Mouse (Mus musculus) stomach, embryonic 14.5 days (tissue): ENCODE measurements around the gene Dstn. TPM values are rescaled to one million over a fixed set of nuclear protein-coding genes. Genes with fewer than 3 reads are reported as not detected.

Experiments
- ATAC-seq: fragments of 200-750 bp; cut with Nextera tagmentation; 2 replicates; pipeline ENCODE4 v1.8.0; 2017; ENCODE audit warnings: low read depth, moderate TSS enrichment; ENCODE audit not compliant: insufficient number of reproducible peaks, insufficient read depth, low FRiP score
- H3K27ac ChIP-seq: fragments of 300-500 bp; sonication (generic); 2 replicates; pipeline ENCODE4 v1.5.1; 2014; ENCODE audit warnings: mild to moderate bottlenecking, low read length, moderate library complexity, mixed read lengths
- H3K27me3 ChIP-seq: fragments of 300-500 bp; sonication (generic); 2 replicates; pipeline ENCODE4 v1.6.1; 2014; ENCODE audit warnings: low read length, control low read depth, mixed read lengths; ENCODE audit not compliant: control insufficient read depth, insufficient read depth
- H3K36me3 ChIP-seq: fragments of 300-500 bp; sonication (generic); 2 replicates; pipeline ENCODE4 v1.6.1; 2014; ENCODE audit warnings: mild to moderate bottlenecking, control low read depth, low read length, moderate library complexity, mixed read lengths; ENCODE audit not compliant: control insufficient read depth, insufficient read depth
- H3K4me1 ChIP-seq: fragments of 300-500 bp; sonication (generic); 2 replicates; pipeline ENCODE4 v1.6.1; 2014; ENCODE audit warnings: low read length, control low read depth, mixed read lengths; ENCODE audit not compliant: control insufficient read depth, insufficient read depth
- H3K4me2 ChIP-seq: fragments of 300-500 bp; sonication (generic); replicated peaks from 2 replicates; pipeline ENCODE4 v1.6.1; 2014; ENCODE audit warnings: low read depth, low read length, control low read depth
- H3K4me3 ChIP-seq: fragments of 300-500 bp; sonication (generic); 2 replicates; pipeline ENCODE4 v1.5.1; 2014; ENCODE audit warnings: low read depth, low read length, control low read depth
- H3K9ac ChIP-seq: fragments of 300-500 bp; sonication (generic); replicated peaks from 2 replicates; pipeline ENCODE4 v1.6.1; 2014; ENCODE audit warnings: low read depth, mild to moderate bottlenecking, control low read depth, low read length, moderate library complexity, mixed read lengths
- H3K9me3 ChIP-seq: fragments of 300-500 bp; sonication (generic); 2 replicates; pipeline ENCODE4 v1.6.1; 2016; ENCODE audit warnings: low read depth, low read length, control low read depth; ENCODE audit not compliant: control insufficient read depth
- WGBS: fragments of 180-500 bp; shearing (Covaris S2); extraction: QIAGEN DNeasy Blood & Tissue Kit; methylation state at CpG from one replicate; pipeline ENCODE4 v1.1.7; 2014; 5-methylcytosine and 5-hydroxymethylcytosine counted together
- polyA plus RNA-seq: library from polyadenylated mRNA; unstranded; fragments of >200 nt; fragmentation: Nextera tagmentation; extraction: Ambion mirVana; gene quantifications from 2 replicates; pipeline ENCODE4 v1.2.1, GENCODE M21; 2014

Dstn gene
- polyA plus RNA-seq, 1 experiment from 2014 or later = 841 TPM

DNA sequence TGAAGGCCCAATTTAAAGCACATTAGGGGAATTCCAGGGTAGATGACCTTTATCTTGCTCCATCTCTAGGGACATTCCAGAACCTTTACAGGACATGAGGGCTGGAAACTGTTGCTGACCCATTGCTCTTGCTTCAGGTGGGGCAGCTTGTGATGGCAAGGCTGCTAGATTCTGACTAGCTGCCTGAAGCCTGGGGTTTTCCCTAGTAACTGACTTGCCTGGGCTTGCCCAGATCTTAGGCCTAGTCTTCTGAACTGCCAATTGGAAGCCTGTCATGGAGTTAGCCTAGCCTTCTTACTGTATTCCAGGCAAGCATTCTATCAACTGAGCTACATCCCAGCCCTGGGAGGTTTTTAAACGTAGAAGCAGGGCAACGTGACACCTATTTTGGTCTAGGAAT lies 5.9 kb upstream of the Dstn start:
- ATAC-seq = no peak
- WGBS = 76% methylated on average over 2 of the region's 2 CpGs

GRCm38 (mm10) chr2:143912199-143912598 lies 2.9 kb upstream of the Dstn start:
- Histone ChIP-seq H3K27ac (no peak overlapping the region), H3K4me3 (no peak overlapping the region), H3K36me3 (no peaks in the 10 kb centered on the region), H3K9me3 (no peaks in the 10 kb centered on the region), H3K27me3 (no peaks in the 10 kb centered on the region), H3K9ac (no peak overlapping the region), H3K4me2 (no peak overlapping the region), H3K4me1 (peaks cover 7% of the 10 kb centered on the region; the same call in 1 of the 2 replicates)
- 90% methylated on average over 2 of the region's 2 CpGs for WGBS
- ATAC-seq = no peak

More for the DNA sequence above, 5.9 kb upstream of the Dstn start:
- Histone ChIP-seq H3K36me3 (no peaks in the 10 kb centered on the region), H3K9me3 (no peaks in the 10 kb centered on the region), H3K27ac (no peak overlapping the region), H3K27me3 (no peaks in the 10 kb centered on the region), H3K4me1 (no peaks in the 10 kb centered on the region), H3K4me2 (no peak overlapping the region), H3K9ac (no peak overlapping the region), H3K4me3 (no peak overlapping the region)

- Histone ChIP-seq H3K4me2 (peak overlapping the region; percentile 64), H3K27me3 (no peaks in the 10 kb centered on the region), H3K9ac (peak overlapping the region; percentile 80), H3K4me1 (peaks cover 20% of the 10 kb centered on the region), H3K27ac (peak overlapping the region; percentile 99), H3K9me3 (no peaks in the 10 kb centered on the region), H3K4me3 (peak overlapping the region; percentile 85), H3K36me3 (no peaks in the 10 kb centered on the region)
- ATAC-seq = no peak
- WGBS = 5% methylated on average over 10 of the region's 10 CpGs
Measured at GRCm38 (mm10) chr2:143914221-143914620, 899 bp upstream of the Dstn start.

- ATAC-seq = peak; percentile 10; the same call in 1 of the 2 replicates
- 0% methylated on average over 32 of the region's 32 CpGs for WGBS
Measured at GRCm38 (mm10) chr2:143915600-143916135, 548 bp downstream of the Dstn start.

DNA sequence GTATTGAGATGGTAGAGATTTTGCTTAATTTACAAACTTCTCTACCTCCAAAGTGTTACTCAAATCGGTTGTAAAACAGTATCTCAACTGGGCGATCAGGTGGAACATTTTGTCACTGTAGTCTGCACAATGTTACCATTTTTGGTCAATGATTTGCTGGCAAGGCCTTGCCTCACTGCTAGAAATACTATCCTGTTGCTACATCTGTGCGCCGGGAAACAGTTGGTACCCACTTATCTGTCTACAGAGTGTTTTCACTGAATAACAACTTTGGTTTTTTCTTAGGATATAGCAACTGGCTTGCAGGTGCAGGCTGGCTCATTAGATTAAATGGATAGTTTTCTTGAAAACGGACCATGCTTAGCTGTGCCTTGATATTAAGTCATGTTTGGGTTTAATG lies 1.1 kb downstream of the Dstn start:
- peak overlapping the region; percentile 85 for H3K4me3 ChIP-seq
- no peaks in the 10 kb centered on the region for H3K9me3 ChIP-seq
- WGBS = under 1% methylated on average over 5 of the region's 5 CpGs
- ATAC-seq = no peak
- H3K4me1 ChIP-seq = peaks cover 24% of the 10 kb centered on the region
- peak overlapping the region; percentile 80 for H3K9ac ChIP-seq
- H3K4me2 ChIP-seq = peak overlapping the region; percentile 66
- peak overlapping the region; percentile 99 for H3K27ac ChIP-seq
- H3K36me3 ChIP-seq = no peaks in the 10 kb centered on the region
- no peaks in the 10 kb centered on the region for H3K27me3 ChIP-seq

More at GRCm38 (mm10) chr2:143915600-143916135, 548 bp downstream of the Dstn start:
- Histone ChIP-seq H3K9ac (peak overlapping the region; percentile 80), H3K9me3 (no peaks in the 10 kb centered on the region), H3K27ac (peak overlapping the region; percentile 99), H3K4me2 (peak overlapping the region; percentile 66), H3K4me1 (peaks cover 24% of the 10 kb centered on the region), H3K4me3 (peak overlapping the region; percentile 85), H3K27me3 (no peaks in the 10 kb centered on the region), H3K36me3 (no peaks in the 10 kb centered on the region)

DNA sequence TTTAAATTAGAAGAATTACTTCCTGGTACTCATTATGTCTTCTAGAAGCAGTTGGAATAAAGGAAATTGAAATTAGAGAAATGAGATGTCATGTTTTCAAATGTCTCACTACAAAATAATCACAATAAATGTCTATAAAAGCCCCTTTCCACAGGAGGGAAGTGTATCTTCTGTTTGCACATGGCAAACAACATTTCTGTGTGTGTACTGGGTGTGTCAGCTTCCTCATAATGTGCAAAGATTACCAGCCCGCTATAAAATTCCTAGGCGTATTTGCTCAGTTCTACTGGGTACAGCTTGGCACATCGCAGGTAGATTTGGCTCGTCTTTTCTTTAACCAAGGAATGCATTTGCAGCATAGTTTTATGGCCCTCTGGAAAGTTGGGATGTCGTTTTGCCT lies 2.5 kb downstream of the Dstn start:
- peak overlapping the region; percentile 80; the same call in 1 of the 2 replicates for H3K9ac ChIP-seq
- no peaks in the 10 kb centered on the region for H3K9me3 ChIP-seq
- no peaks in the 10 kb centered on the region for H3K36me3 ChIP-seq
- no peak overlapping the region for H3K27ac ChIP-seq
- H3K4me2 ChIP-seq = peak overlapping the region; percentile 66
- no peak for ATAC-seq
- peak overlapping the region; percentile 85 for H3K4me3 ChIP-seq
- no peaks in the 10 kb centered on the region for H3K27me3 ChIP-seq
- H3K4me1 ChIP-seq = peaks cover 24% of the 10 kb centered on the region
- 63% methylated on average over 5 of the region's 5 CpGs for WGBS

- no peaks in the 10 kb centered on the region for H3K27me3 ChIP-seq
- no peak overlapping the region for H3K9ac ChIP-seq
- no peak for ATAC-seq
- H3K4me2 ChIP-seq = peak overlapping the region; percentile 66; the same call in 1 of the 2 replicates
- no peak overlapping the region for H3K4me3 ChIP-seq
- H3K36me3 ChIP-seq = no peaks in the 10 kb centered on the region
- H3K9me3 ChIP-seq = no peaks in the 10 kb centered on the region
- WGBS = 59% methylated on average over 4 of the region's 4 CpGs
- no peak overlapping the region for H3K27ac ChIP-seq
- peaks cover 24% of the 10 kb centered on the region for H3K4me1 ChIP-seq
Measured at GRCm38 (mm10) chr2:143918831-143919502, 3.8 kb downstream of the Dstn start.

- no peaks in the 10 kb centered on the region for H3K36me3 ChIP-seq
- H3K4me2 ChIP-seq = no peak overlapping the region
- H3K4me1 ChIP-seq = peaks cover 11% of the 10 kb centered on the region; the same call in 1 of the 2 replicates
- ATAC-seq = no peak
- H3K27me3 ChIP-seq = no peaks in the 10 kb centered on the region
- 45% methylated on average over 7 of the region's 7 CpGs for WGBS
- no peak overlapping the region for H3K27ac ChIP-seq
- H3K4me3 ChIP-seq = no peak overlapping the region
- no peak overlapping the region for H3K9ac ChIP-seq
- H3K9me3 ChIP-seq = no peaks in the 10 kb centered on the region
Measured at GRCm38 (mm10) chr2:143924085-143924484, 9.0 kb downstream of the Dstn start.
